Mouse (Mus musculus) MEL (cell line): ENCODE results near the gene Esyt3.
A peak's percentile ranks its signal among the peaks of the same experiment; 100 is the strongest.

ENCODE experiments used
- CTCF ChIP-seq, 3 experiments: IDR thresholded peaks in 2 of 3; conservative IDR thresholded peaks in 1 of 3; 2 replicates each; pipeline ENCODE4 v1.5.1; 2011 to 2012; ENCODE audit warnings: low read length in 3 of 3, low read depth in 2 of 3, mild to moderate bottlenecking in 2 of 3, improper control_type of control experiment in 1 of 3, inconsistent platforms in 1 of 3, mixed read lengths in 1 of 3, moderate library complexity in 1 of 3; ENCODE audit not compliant: control insufficient read depth in 1 of 3, insufficient read depth in 1 of 3, poor library complexity in 1 of 3, severe bottlenecking in 1 of 3
- EP300 ChIP-seq, 2 experiments: IDR thresholded peaks; 2 replicates each; pipeline ENCODE4 v1.6.1; 2011; ENCODE audit warnings: improper control_type of control experiment in 2 of 2, low read length in 2 of 2, low read depth in 1 of 2, mild to moderate bottlenecking in 1 of 2
- GATA1 ChIP-seq: IDR thresholded peaks from 2 replicates; pipeline ENCODE4 v1.6.1; 2011; ENCODE audit warnings: low read depth, low read length, improper control_type of control experiment
- JUND ChIP-seq: IDR thresholded peaks from 2 replicates; pipeline ENCODE4 v1.6.1; 2011; ENCODE audit warnings: low read depth, mild to moderate bottlenecking, improper control_type of control experiment, low read length
- MAFK ChIP-seq: IDR thresholded peaks from 2 replicates; pipeline ENCODE4 v1.6.1; 2011; ENCODE audit warnings: low read depth, mild to moderate bottlenecking, low read length, improper control_type of control experiment, borderline replicate concordance
- MAX ChIP-seq: IDR thresholded peaks from 2 replicates; pipeline ENCODE4 v1.6.1; 2011; ENCODE audit warnings: low read length, improper control_type of control experiment
- POLR2A ChIP-seq, 2 experiments: IDR thresholded peaks; 2 replicates each; pipeline ENCODE4 v1.6.1; 2011 to 2012; ENCODE audit warnings: low read length in 2 of 2, mild to moderate bottlenecking in 2 of 2, control low read depth in 1 of 2, improper control_type of control experiment in 1 of 2, low read depth in 1 of 2, moderate library complexity in 1 of 2; ENCODE audit not compliant: control insufficient read depth in 1 of 2, insufficient read depth in 1 of 2, poor library complexity in 1 of 2
- POLR2AphosphoS2 ChIP-seq: IDR thresholded peaks from 2 replicates; pipeline ENCODE4 v1.6.1; 2011; ENCODE audit warnings: low read length, improper control_type of control experiment
- TCF12 ChIP-seq: IDR thresholded peaks from 2 replicates; pipeline ENCODE4 v1.6.1; 2014; ENCODE audit warnings: low read depth, mild to moderate bottlenecking, inconsistent platforms, low read length, improper control_type of control experiment, moderate library complexity
- UBTF ChIP-seq: IDR thresholded peaks from 2 replicates; pipeline ENCODE4 v1.6.1; 2012; ENCODE audit warnings: low read depth, mild to moderate bottlenecking, inconsistent platforms, low read length, improper control_type of control experiment, moderate library complexity, borderline replicate concordance; ENCODE audit not compliant: insufficient read depth
- ZKSCAN1 ChIP-seq: IDR thresholded peaks from 2 replicates; pipeline ENCODE4 v1.6.1; 2012; ENCODE audit warnings: low read depth, mild to moderate bottlenecking, inconsistent platforms, low read length, improper control_type of control experiment, moderate library complexity

- TF ChIP-seq EP300 (IDR thresholded peaks at IDR 0.05; ENCODE audit: low read depth in 1 of 2, low read length in 2 of 2) (peak; percentile 91 to 94), GATA1 (peak; percentile 95), TCF12 (peak; percentile 93), POLR2A (IDR thresholded peaks at IDR 0.05; ENCODE audit: control insufficient read depth in 1 of 2, insufficient read depth in 1 of 2, low read depth in 1 of 2, low read length in 2 of 2, poor library complexity in 1 of 2) (no peak), CTCF (IDR thresholded peaks at IDR 0.05 in 2 of 3, conservative IDR thresholded peaks at IDR 0.05 in 1 of 3; ENCODE audit: control insufficient read depth in 1 of 3, insufficient read depth in 1 of 3, low read depth in 2 of 3, low read length in 3 of 3, poor library complexity in 1 of 3, severe bottlenecking in 1 of 3) (no peak), MAX (no peak), UBTF (no peak), MAFK (peak; percentile 55; the same call in 1 of the 2 replicates), JUND (no peak), ZKSCAN1 (no peak), POLR2AphosphoS2 (no peak)
Measured at GRCm38 (mm10) chr9:99345351-99345792, 13.0 kb downstream of the Esyt3 start.
